Mouse (Mus musculus) ES-E14 (cell line): ENCODE results near the gene Sh2b3. TPM values are rescaled to one million over a fixed set of nuclear protein-coding genes. Genes with fewer than 3 reads are reported as not detected.

Experiments used
- DNase-seq: peaks from one replicate; pipeline ENCODE4 v3.0.0-alpha.2; 2013; ENCODE audit warnings: low read depth, low spot score
- H3K27ac ChIP-seq: 2 replicates; pipeline ENCODE4 v1.5.1; 2012; ENCODE audit warnings: low read depth, mild to moderate bottlenecking, low read length, moderate library complexity, mixed read lengths; ENCODE audit not compliant: poor library complexity, insufficient read depth, severe bottlenecking
- H3K36me3 ChIP-seq: 2 replicates; pipeline ENCODE4 v1.6.1; 2012; ENCODE audit warnings: mild to moderate bottlenecking, low read length, moderate library complexity, mixed read lengths; ENCODE audit not compliant: control insufficient read depth, poor library complexity, insufficient read depth, severe bottlenecking
- H3K4me1 ChIP-seq, 2 experiments: fragments of 150-350 bp in 1 of 2; sonication (generic) in 1 of 2; 2 replicates each; pipeline ENCODE4 v1.6.1; 2012; ENCODE audit warnings: low read length in 2 of 2, mild to moderate bottlenecking in 1 of 2, mixed read lengths in 1 of 2; ENCODE audit not compliant: control insufficient read depth in 2 of 2, insufficient read depth in 2 of 2, poor library complexity in 1 of 2
- H3K4me3 ChIP-seq, 2 experiments: fragments of 150-350 bp in 1 of 2; sonication (generic) in 1 of 2; 2 replicates each; pipeline ENCODE4 v1.5.1; 2012; ENCODE audit warnings: low read length in 2 of 2, low read depth in 1 of 2, mild to moderate bottlenecking in 1 of 2, mixed read lengths in 1 of 2; ENCODE audit not compliant: insufficient read depth in 1 of 2, poor library complexity in 1 of 2, severe bottlenecking in 1 of 2
- H3K9ac ChIP-seq: 2 replicates; pipeline ENCODE4 v1.6.1; 2012; ENCODE audit warnings: low read depth, mild to moderate bottlenecking, low read length, mixed read lengths; ENCODE audit not compliant: poor library complexity, insufficient read depth, severe bottlenecking
- H3K9me3 ChIP-seq: fragments of 150-350 bp; sonication (generic); 2 replicates; pipeline ENCODE4 v1.6.1; 2012; ENCODE audit warnings: low read depth, mild to moderate bottlenecking, low read length; ENCODE audit not compliant: control insufficient read depth, insufficient read depth
- CHD2 ChIP-seq: IDR thresholded peaks from 2 replicates; pipeline ENCODE4 v1.6.1; 2014; ENCODE audit warnings: mild to moderate bottlenecking, low read depth, low read length, inconsistent platforms
- HCFC1 ChIP-seq: IDR thresholded peaks from 2 replicates; pipeline ENCODE4 v1.6.1; 2012; ENCODE audit warnings: low read length, inconsistent platforms, borderline replicate concordance; ENCODE audit not compliant: insufficient read depth
- MAFK ChIP-seq: IDR thresholded peaks from 2 replicates; pipeline ENCODE4 v1.6.1; 2014; ENCODE audit warnings: mild to moderate bottlenecking, low read depth, low read length, inconsistent platforms; ENCODE audit not compliant: insufficient read depth
- ZC3H11A ChIP-seq: IDR thresholded peaks from 2 replicates; pipeline ENCODE4 v1.6.1; 2012; ENCODE audit warnings: low read depth, mild to moderate bottlenecking, inconsistent platforms, low read length, borderline replicate concordance
- ZNF384 ChIP-seq: IDR thresholded peaks from 2 replicates; pipeline ENCODE4 v1.6.1; 2012; ENCODE audit warnings: low read depth, low read length, inconsistent platforms
- in situ Hi-C, 2 experiments: fragments of 600-800 bp; cut with MboI; formaldehyde crosslinking; loops; one replicate each; pipeline ENCODE4 v1.15.1; 2025; ENCODE audit warnings: low sequenced_read_pairs in 2 of 2, inconsistent platforms in 1 of 2; ENCODE audit not compliant: unreplicated experiment in 2 of 2
- total RNA-seq: library from RNA; depleted of rRNA; stranded (reverse); fragments of 300-350 nt; gene quantifications from 2 replicates; pipeline ENCODE4 v1.2.3, GENCODE M21; 2012

Sh2b3 gene
- total RNA-seq, 1 experiment = 9.1 TPM

DNA sequence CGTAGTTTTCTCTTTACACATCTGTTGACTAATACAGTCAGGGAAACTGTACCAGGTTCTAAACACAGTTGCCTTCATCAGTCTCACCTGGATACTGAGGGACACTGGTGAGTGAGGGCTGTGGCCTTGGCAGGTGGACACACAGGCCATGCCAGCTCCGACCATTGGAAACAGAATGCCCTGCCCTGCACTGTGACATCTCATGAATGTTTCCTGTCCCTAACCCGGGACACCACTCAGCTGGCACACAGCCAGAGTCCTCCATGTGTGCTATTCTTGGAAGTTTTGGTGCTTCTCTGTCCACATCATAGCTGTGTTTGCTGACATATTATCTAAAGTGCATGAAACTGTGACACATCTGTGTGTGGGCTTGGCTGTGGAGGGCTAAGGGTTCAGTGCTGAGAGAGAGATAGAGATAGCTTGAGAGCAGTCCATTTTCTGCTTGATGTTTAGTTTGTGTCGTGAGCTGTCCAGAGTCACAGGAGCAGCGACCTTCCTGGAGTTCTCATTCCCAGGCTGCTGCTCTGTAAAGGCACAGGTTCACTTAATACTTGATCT is 27.7 kb downstream of the Sh2b3 start:
- in situ Hi-C loops = no loop called here
- no peak for DNase-seq
- no peak overlapping the region for H3K27ac ChIP-seq
- peaks cover 47% of the 10 kb centered on the region for H3K36me3 ChIP-seq
- H3K9me3 ChIP-seq = no peaks in the 10 kb centered on the region
- no peak overlapping the region for H3K9ac ChIP-seq
- peaks cover 0 to 16% of the 10 kb centered on the region in 2 experiments; a peak in 2 of 4 replicates for H3K4me1 ChIP-seq
- H3K4me3 ChIP-seq = no peak overlapping the region
- TF ChIP-seq HCFC1 (no peak), CHD2 (no peak), MAFK (no peak), ZC3H11A (no peak), ZNF384 (no peak)

DNA sequence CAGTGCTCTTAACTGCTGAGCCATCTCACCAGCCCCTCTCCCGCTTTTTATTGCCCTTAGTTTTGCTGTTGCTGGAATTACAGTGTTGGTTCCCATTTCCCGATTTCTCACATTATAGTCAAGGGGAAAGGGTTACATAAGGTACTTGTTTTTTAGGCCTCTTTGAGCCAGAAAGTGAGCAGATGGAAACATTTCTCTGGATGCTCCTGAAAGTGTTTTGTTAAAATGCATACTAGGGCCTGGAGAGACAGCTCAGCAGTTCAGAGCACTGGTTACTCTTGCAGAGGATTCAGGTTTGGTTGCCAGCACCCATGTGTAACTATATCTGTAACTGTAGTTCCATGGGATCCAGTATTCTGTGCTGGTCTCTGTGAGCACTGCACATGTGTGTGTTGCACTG is 29.2 kb downstream of the Sh2b3 start:
- Histone ChIP-seq H3K9me3 (no peaks in the 10 kb centered on the region), H3K27ac (no peak overlapping the region), H3K9ac (no peak overlapping the region), H3K4me1 (peaks cover 0 to 10% of the 10 kb centered on the region in 2 experiments; a peak in 2 of 4 replicates), H3K36me3 (peaks cover 45% of the 10 kb centered on the region), H3K4me3 (no peak overlapping the region)
- TF ChIP-seq ZC3H11A (no peak), ZNF384 (no peak), MAFK (no peak), CHD2 (no peak), HCFC1 (no peak)
- in situ Hi-C loops = no loop called here
- no peak for DNase-seq

DNA sequence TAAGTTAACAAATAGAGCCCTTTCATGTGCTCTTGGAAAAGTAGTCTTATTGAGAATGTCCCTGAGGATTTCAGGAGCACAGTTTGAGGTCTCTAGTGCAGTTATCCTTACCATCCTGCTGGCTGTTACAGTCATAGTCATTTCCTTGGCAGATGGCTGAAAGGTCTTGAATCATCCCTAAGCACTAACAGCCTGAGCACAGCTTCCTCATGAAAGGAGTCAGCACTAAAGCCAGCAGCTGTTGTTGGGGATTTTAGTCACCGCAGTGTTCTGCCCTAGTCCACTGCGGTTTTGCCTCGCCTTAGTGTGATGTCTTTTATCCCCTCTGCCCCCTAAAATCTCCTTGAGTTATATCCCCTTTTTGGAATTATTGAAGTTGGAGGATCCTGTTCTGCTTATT is 30.3 kb downstream of the Sh2b3 start:
- peaks cover 42% of the 10 kb centered on the region for H3K36me3 ChIP-seq
- no peaks in the 10 kb centered on the region for H3K9me3 ChIP-seq
- H3K27ac ChIP-seq = no peak overlapping the region
- peaks cover 0 to 6% of the 10 kb centered on the region in 2 experiments; a peak in 1 of 4 replicates for H3K4me1 ChIP-seq
- H3K9ac ChIP-seq = no peak overlapping the region
- no peak for TF ChIP-seq MAFK
- TF ChIP-seq HCFC1 = no peak
- TF ChIP-seq ZC3H11A = no peak
- no peak for TF ChIP-seq ZNF384
- H3K4me3 ChIP-seq = no peak overlapping the region
- in situ Hi-C loops = no loop called here
- DNase-seq = no peak

DNA sequence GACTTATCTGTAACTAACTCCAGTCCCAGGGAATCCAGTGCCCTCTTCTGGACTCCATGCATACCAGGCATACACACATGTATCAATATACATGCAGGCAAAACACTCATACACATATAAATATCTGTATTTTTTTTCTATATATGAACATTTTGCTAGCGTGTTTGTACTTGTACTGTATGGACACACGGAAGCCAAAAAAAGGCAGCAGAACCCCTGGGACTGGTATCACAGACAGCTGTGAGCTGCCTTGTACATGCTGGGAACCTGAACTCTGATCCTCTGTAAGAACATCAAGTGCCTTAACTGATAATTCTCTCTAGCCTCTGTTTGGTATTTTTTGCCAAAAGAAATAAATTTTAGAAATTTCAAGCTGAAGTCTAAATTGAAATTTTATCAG is 39.0 kb downstream of the Sh2b3 start:
- no peaks in the 10 kb centered on the region; a peak in 1 of 4 replicates for H3K4me1 ChIP-seq
- no peak overlapping the region for H3K27ac ChIP-seq
- in situ Hi-C loops = no loop called here
- no peaks in the 10 kb centered on the region for H3K9me3 ChIP-seq
- no peak overlapping the region for H3K4me3 ChIP-seq
- H3K9ac ChIP-seq = no peak overlapping the region
- DNase-seq = no peak
- H3K36me3 ChIP-seq = peaks cover 44% of the 10 kb centered on the region
- TF ChIP-seq MAFK (no peak), ZNF384 (no peak), ZC3H11A (no peak), HCFC1 (no peak)

DNA sequence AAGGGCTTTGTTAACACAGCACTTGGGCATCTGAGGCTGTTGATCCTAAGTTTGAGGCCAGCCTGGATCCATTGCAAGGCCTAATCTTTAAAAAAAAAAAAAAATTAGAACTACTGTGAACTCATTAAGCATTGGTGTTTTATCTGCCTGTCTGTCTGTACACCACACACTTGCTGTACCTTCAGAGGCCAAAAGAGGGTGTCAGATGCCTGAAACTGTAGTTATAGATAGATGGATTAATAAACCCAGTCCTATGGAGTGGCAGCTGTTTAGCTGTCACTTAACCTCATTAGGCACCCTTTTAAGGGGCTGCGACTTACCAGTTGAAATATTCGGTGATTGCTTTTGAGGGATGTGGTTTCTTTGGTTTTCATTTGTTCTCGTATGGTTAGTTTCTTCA is 41.6 kb downstream of the Sh2b3 start:
- no peak for DNase-seq
- in situ Hi-C loops = no loop called here
- no peak for TF ChIP-seq MAFK
- no peak for TF ChIP-seq CHD2
- TF ChIP-seq ZNF384 = no peak
- TF ChIP-seq ZC3H11A = no peak
- TF ChIP-seq HCFC1 = no peak

More for the DNA sequence above, 41.6 kb downstream of the Sh2b3 start:
- Histone ChIP-seq H3K9ac (no peak overlapping the region), H3K4me1 (no peaks in the 10 kb centered on the region; a peak in 1 of 4 replicates), H3K27ac (no peak overlapping the region), H3K4me3 (no peak overlapping the region), H3K9me3 (no peaks in the 10 kb centered on the region), H3K36me3 (peaks cover 36% of the 10 kb centered on the region)
